Mouse (Mus musculus): ENCODE data around the gene Zfp637. TPM values are rescaled to one million over a fixed set of nuclear protein-coding genes. Genes with fewer than 3 reads are reported as not detected.
"Not testable (repeated sequence)": the region's sequence is repeated elsewhere in the genome, so short reads cannot be mapped to it uniquely, and the experiment has no call there.

Zfp637 gene
- polyA plus RNA-seq, 1 experiment from 2014 or later, result 139 TPM

DNA sequence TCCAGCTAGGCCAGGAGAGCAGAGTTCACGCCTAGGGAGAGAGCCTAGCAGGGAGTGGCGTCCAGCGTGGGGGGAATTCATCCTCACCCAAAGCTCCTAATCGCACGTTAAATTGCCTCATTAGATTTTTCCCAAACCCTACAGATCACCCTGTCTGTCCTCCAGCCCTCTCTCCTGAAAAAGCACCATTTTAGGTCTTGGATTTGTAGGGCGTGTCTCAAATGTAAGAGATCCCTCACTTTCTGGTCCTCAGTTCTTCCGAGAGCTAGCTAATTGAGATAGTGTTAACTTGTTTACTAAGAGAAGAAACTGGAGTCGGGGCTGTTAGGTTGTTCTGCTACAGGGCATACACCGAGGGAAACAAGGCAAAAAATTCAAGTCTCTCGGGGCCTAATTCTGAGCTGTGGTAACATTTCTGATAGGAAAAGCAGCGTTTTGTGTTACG is 553 bp downstream of the Zfp637 start:
- no peak for ATAC-seq (replicated peaks)
- Histone ChIP-seq H3K9me3 (no peaks in the 10 kb centered on the region), H3K36me3 (replicated peaks) (peaks cover 33% of the 10 kb centered on the region), H3K4me3 (peak overlapping the region; percentile 99), H3K27ac (peak overlapping the region; percentile 95), H3K4me1 (peaks cover 12% of the 10 kb centered on the region), H3K4me2 (peak overlapping the region; percentile 86), H3K27me3 (replicated peaks) (no peaks in the 10 kb centered on the region), H3K9ac (peak overlapping the region; percentile 100)
- 13% methylated on average over 12 of the region's 12 CpGs for WGBS

DNA sequence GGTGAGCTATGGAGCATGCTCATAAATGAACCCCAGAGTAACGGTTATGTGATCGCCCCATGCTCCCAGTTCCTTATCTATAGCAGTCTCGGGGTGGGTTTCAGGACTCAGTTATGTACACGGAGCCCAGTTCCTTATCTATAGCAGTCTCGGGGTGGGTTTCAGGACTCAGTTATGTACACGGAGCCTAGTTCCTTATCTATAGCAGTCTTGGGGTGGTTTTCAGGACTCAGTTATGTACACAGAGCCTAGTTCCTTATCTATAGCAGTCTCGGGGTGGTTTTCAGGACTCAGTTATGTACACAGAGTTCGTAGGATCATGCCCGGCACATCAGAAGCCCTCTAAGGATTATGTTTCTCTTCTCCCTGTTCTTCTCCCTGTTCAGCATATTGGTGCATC is 3.6 kb downstream of the Zfp637 start:
- Histone ChIP-seq H3K4me2 (no peak overlapping the region), H3K9ac (no peak overlapping the region), H3K9me3 (no peaks in the 10 kb centered on the region), H3K4me3 (no peak overlapping the region), H3K27me3 (replicated peaks) (no peaks in the 10 kb centered on the region), H3K4me1 (peaks cover 12% of the 10 kb centered on the region), H3K36me3 (replicated peaks) (peaks cover 57% of the 10 kb centered on the region), H3K27ac (no peak overlapping the region)
- WGBS, result 93% methylated on average over 9 of the region's 9 CpGs
- ATAC-seq (replicated peaks), result no peak

DNA sequence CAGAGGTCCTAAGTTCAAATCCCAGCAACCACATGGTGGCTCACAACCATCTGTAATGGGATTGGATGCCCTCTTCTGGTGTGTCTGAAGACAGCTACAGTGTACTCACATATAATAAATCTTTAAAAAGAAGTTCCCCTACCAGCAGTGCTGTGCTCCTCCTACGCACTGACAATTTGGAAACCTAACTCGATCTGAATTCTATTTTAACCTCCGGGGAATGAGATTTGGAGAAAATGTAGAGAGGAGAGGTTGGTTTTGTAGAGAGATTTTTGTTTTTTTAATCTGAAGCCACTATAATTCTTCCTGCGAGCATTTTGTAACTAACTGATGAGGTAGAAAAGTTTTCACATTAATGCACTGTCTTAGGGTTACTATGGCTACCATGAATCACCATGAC is 5.7 kb downstream of the Zfp637 start:
- not testable (repeated sequence) for H3K9me3 ChIP-seq; ATAC-seq (replicated peaks); H3K4me3 ChIP-seq; H3K27me3 ChIP-seq (replicated peaks); H3K27ac ChIP-seq; H3K4me1 ChIP-seq; H3K4me2 ChIP-seq; H3K9ac ChIP-seq
- peaks cover 57% of the 10 kb centered on the region for H3K36me3 ChIP-seq (replicated peaks)
- 91% methylated on average over 4 of the region's 4 CpGs for WGBS

DNA sequence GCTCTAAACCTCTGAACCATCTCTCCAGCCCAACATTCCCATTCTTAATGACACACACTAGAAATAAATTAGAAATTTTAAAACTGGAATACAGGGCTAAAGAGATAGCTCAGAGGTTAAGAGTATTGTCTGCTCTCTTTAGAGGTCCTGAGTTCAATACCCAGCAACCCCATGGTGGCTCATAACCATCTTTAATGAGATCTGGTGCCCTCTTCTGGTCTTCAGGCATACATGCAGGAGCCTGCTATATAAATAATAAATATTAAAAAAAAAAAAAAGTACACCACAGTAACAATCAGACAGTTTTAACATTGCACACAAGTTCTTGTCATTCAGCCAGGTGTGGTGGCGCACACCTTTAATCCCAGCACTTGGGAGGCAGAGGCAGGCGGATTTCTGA is 6.8 kb downstream of the Zfp637 start:
- H3K4me2 ChIP-seq, result no peak overlapping the region
- H3K27ac ChIP-seq, result no peak overlapping the region
- H3K9me3 ChIP-seq, result no peaks in the 10 kb centered on the region
- H3K9ac ChIP-seq, result no peak overlapping the region
- no peak for ATAC-seq (replicated peaks)
- H3K27me3 ChIP-seq (replicated peaks), result no peaks in the 10 kb centered on the region
- H3K36me3 ChIP-seq (replicated peaks), result peaks cover 57% of the 10 kb centered on the region
- 100% methylated on average over 2 of the region's 2 CpGs for WGBS
- H3K4me1 ChIP-seq, result no peaks in the 10 kb centered on the region
- H3K4me3 ChIP-seq, result no peak overlapping the region

DNA sequence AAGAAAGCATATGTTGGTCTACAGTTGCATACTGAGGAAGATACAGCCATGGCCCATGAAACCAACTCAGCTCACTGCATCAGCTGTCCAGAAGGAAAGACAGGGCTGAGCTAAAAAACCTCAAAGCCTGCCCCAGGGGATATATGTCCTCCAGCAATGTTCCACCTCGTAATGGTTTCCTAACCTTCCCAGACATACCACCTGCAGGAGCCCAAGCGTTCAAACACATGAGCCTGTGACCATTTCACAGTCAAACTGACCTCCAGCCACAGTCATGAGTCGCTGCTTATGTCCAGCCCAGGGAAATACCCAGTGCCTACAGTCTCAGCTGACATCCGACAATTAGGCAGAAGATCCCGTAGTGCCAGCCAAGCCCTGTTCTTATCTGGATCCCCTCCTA is 7.6 kb downstream of the Zfp637 start:
- H3K4me3 ChIP-seq, result no peak overlapping the region
- no peaks in the 10 kb centered on the region for H3K4me1 ChIP-seq
- H3K9me3 ChIP-seq, result no peaks in the 10 kb centered on the region
- no peaks in the 10 kb centered on the region for H3K27me3 ChIP-seq (replicated peaks)
- H3K4me2 ChIP-seq, result no peak overlapping the region
- H3K9ac ChIP-seq, result no peak overlapping the region
- 93% methylated on average over 5 of the region's 5 CpGs for WGBS
- no peak for ATAC-seq (replicated peaks)
- no peak overlapping the region for H3K27ac ChIP-seq
- H3K36me3 ChIP-seq (replicated peaks), result peaks cover 52% of the 10 kb centered on the region

DNA sequence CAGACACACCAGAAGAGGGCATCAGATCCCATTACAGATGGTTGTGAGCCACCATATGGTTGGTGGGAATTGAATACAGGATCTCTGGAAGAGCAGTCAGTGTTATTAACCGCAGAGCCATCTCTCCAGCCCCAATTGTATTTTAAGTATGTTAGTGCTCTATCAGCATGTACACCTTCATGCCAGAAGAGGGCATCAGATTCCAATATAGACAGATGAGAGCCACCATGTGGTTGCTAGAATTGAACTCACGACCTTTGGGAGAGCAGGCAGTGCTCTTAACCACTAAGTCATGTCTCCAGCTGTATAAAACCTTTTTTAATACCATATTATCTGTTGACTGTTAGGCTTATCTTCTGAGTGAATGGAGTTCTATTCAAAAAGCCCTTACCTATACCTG is 10.8 kb downstream of the Zfp637 start:
- Histone ChIP-seq H3K27me3 (replicated peaks) (no peaks in the 10 kb centered on the region), H3K36me3 (replicated peaks) (peaks cover 22% of the 10 kb centered on the region), H3K27ac (no peak overlapping the region), H3K4me1 (no peaks in the 10 kb centered on the region), H3K4me3 (no peak overlapping the region), H3K9me3 (no peaks in the 10 kb centered on the region), H3K9ac (no peak overlapping the region), H3K4me2 (no peak overlapping the region)
- 49% methylated on average over 2 of the region's 2 CpGs for WGBS
- ATAC-seq (replicated peaks), result no peak

DNA sequence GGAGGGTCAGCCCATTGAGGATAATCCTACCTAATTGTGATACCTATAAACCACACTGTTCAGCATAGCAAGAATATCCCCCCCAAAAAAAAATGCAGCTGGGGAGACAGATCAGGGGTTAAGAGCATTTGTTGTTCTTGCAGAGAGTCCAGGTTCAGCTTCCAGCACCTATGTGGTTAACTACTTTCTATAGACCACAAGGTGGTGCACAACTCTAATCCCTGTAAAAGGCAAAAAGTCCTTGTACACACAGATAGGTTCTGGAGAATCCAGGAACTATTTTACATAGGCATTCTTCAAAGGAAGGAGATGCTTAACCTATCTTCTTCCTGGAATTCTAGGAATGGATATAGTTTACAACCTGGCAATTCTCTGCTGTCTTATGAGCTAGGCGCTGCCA is 17.0 kb downstream of the Zfp637 start:
- 96% methylated on average over 1 of the region's 1 CpGs for WGBS
- Histone ChIP-seq H3K36me3 (replicated peaks) (no peaks in the 10 kb centered on the region), H3K27me3 (replicated peaks) (no peaks in the 10 kb centered on the region), H3K9me3 (no peaks in the 10 kb centered on the region), H3K27ac (no peak overlapping the region), H3K4me1 (no peaks in the 10 kb centered on the region), H3K4me3 (no peak overlapping the region), H3K4me2 (no peak overlapping the region), H3K9ac (no peak overlapping the region)
- no peak for ATAC-seq (replicated peaks)

DNA sequence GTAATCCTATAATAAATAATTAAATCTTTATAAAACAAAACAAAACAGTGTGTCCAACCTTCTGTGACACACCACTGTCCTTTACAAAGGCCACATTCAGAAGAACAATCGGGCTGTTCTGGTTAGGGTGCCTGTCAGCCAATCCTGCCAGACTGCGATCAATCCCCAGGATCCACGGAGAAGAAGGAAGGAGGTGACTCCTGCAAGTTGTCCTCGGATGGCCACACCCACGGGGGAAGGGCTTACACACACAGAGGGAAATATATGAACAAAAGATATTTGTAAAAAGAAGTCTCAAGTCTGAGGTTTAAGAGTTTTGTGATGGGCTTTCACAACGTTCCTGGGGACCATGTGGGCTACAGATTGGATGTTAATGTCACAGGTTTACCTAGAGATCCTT is 20.9 kb downstream of the Zfp637 start, which contains the start of gene Zfp239:
Zfp239 (plus strand) TSS at position 253 of the 400 bp plus-strand sequence.
- H3K27ac ChIP-seq, result no peak within 1 kb of the TSS
- peaks cover 8% of the 10 kb centered on the region for H3K4me1 ChIP-seq
- peak within 1 kb of the TSS; percentile 82 for H3K4me2 ChIP-seq
- no peaks in the 10 kb centered on the region for H3K36me3 ChIP-seq (replicated peaks)
- ATAC-seq (replicated peaks), result no peak
- no peaks in the 10 kb centered on the region for H3K9me3 ChIP-seq
- WGBS, result 69% methylated on average over 6 of the region's 6 CpGs
- peak within 1 kb of the TSS; percentile 81 for H3K9ac ChIP-seq
- peak within 1 kb of the TSS; percentile 80 for H3K4me3 ChIP-seq
- no peaks in the 10 kb centered on the region for H3K27me3 ChIP-seq (replicated peaks)

DNA sequence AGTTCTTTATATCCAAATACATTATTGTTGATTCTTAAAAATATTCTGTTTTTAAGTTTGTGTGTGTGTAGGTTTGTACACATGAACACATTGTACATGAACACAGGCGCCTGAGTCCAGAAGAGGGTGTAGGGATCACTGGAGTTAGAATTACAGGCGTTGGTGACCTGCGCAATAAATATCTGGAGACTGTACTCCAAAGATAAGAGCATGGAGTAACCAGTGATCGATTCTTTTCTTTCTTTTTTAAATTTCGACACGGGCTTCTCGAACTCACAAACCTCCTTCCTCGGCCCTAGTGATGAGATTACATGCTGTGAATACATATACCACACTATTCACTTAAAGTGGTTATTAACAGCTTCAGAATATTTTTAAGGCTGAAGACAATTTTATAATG is 21.5 kb downstream of the Zfp637 start:
- ATAC-seq (replicated peaks), result peak; percentile 22

DNA sequence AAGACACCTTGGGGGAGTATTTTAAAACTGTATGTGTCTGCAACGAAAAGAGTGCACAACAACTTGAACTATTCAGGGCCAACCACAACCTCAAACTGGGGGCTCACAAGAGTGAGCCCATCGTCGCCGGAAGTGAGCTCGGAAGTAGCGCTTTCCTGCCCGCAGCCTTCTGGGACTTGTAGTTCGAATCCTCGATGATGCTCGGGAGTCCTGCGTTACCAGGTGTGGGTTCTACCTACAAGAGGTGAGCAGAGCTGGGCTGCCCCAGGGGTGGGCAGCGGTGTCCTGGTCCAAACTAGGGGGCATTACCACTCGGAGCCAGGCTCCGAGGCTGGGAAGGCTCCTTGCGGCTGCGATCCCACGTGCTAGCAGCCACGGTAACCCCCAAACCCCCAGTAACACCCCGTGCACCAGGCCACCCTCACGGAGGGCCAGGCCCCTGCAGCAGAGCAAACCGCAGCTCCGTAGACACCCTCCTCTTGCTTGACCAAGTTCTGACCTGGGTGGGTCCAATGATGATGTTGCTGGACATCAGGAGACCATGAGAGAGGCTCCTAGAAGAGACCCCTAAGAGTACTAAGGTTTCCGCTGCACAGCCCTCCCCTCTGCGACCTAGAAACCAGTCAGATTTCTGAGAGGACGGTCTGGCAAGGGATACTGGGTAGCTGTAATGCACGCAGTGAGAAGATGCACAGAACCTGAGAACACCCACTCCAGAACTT is 22.1 kb downstream of the Zfp637 start:
- H3K27me3 ChIP-seq (replicated peaks), result no peaks in the 10 kb centered on the region
- H3K4me3 ChIP-seq, result peak overlapping the region; percentile 80
- peak; percentile 96 for ATAC-seq (replicated peaks)
- H3K27ac ChIP-seq, result peak overlapping the region; percentile 55; the same call in 1 of the 2 replicates
- H3K4me1 ChIP-seq, result peaks cover 8% of the 10 kb centered on the region
- 3% methylated on average over 26 of the region's 26 CpGs for WGBS
- peak overlapping the region; percentile 82 for H3K4me2 ChIP-seq
- H3K36me3 ChIP-seq (replicated peaks), result no peaks in the 10 kb centered on the region
- H3K9ac ChIP-seq, result peak overlapping the region; percentile 81
- no peaks in the 10 kb centered on the region for H3K9me3 ChIP-seq

More for the DNA sequence above, 21.5 kb downstream of the Zfp637 start:
- Histone ChIP-seq H3K9ac (no peak overlapping the region), H3K27ac (no peak overlapping the region), H3K27me3 (replicated peaks) (no peaks in the 10 kb centered on the region), H3K36me3 (replicated peaks) (no peaks in the 10 kb centered on the region), H3K4me2 (peak overlapping the region; percentile 82), H3K9me3 (no peaks in the 10 kb centered on the region), H3K4me1 (peaks cover 8% of the 10 kb centered on the region), H3K4me3 (peak overlapping the region; percentile 80)
- WGBS, result 79% methylated on average over 8 of the region's 8 CpGs

DNA sequence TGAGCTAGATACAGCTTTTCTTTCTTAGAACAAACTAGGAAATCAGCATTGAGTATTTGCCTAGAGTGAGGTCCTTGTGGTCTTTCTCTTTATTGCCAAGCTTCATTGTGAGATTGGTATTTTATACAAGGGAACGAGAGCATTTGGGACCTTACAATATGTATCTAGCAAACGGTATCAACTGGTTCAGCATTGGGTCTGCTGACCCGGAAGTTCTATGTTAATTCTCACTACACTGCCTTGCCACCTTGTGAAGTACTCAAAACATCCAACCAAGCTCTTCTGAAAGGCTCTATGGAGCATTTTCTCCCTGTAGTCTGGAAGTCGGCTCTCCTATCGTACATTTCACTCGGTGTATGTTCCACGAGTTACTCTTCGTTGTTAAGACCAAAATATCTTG is 22.8 kb downstream of the Zfp637 start:
- H3K4me2 ChIP-seq, result peak overlapping the region; percentile 82
- WGBS, result 95% methylated on average over 8 of the region's 8 CpGs
- H3K9me3 ChIP-seq, result no peaks in the 10 kb centered on the region
- no peak for ATAC-seq (replicated peaks)
- no peaks in the 10 kb centered on the region for H3K27me3 ChIP-seq (replicated peaks)
- H3K36me3 ChIP-seq (replicated peaks), result no peaks in the 10 kb centered on the region
- H3K4me3 ChIP-seq, result peak overlapping the region; percentile 80
- peaks cover 8% of the 10 kb centered on the region for H3K4me1 ChIP-seq
- no peak overlapping the region; the same call in 1 of the 2 replicates for H3K9ac ChIP-seq
- no peak overlapping the region for H3K27ac ChIP-seq

DNA sequence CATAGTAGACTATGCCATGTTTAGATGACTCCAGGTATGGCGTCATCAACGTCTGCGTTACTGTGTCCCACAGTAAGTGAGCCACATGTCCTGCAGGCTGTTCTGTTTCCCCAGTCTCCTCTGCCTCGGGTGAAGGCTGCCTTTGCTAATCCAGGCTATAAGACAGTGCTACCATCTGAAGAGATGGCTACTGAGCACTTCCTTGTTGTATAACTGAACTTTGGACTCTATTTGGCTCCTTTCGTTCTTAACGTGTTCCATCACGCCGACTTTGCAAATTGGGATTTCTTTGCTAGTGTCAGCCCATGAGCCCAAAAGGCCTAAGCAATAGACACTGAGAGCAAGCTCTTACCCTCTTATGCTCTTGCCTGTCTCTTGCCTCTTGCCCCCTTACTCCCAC is 27.2 kb downstream of the Zfp637 start:
- Histone ChIP-seq H3K36me3 (replicated peaks) (0 out of 2 replicates have a peak, but pooled peaks cover 3% of the 10 kb centered on the region), H3K4me2 (no peak overlapping the region), H3K27me3 (replicated peaks) (no peaks in the 10 kb centered on the region), H3K4me3 (no peak overlapping the region), H3K9me3 (no peaks in the 10 kb centered on the region), H3K9ac (no peak overlapping the region), H3K4me1 (peaks cover 8% of the 10 kb centered on the region), H3K27ac (no peak overlapping the region)
- WGBS, result 94% methylated on average over 8 of the region's 8 CpGs
- ATAC-seq (replicated peaks), result no peak

DNA sequence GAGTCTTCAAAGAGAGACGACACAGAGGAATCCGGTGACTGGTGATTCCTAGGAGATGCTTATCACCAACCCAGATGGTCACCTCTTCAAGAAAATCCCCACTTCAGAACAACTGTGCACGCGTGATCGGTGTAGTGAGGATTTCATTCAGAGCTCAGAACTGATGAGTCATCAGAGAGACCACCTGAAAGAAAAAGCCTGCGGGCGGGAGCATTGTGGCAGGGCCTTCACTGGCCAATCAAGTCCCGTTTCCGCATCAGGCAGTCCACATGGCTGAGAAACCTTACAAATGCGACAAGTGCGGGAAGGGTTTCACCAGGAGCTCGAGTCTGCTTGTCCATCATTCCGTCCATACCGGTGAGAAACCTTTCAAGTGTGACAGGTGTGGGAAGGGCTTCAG is 30.1 kb downstream of the Zfp637 start:
- H3K4me3 ChIP-seq, result no peak overlapping the region
- H3K36me3 ChIP-seq (replicated peaks), result 0 out of 2 replicates have a peak, but pooled peaks cover 3% of the 10 kb centered on the region
- no peak overlapping the region for H3K9ac ChIP-seq
- H3K4me1 ChIP-seq, result no peaks in the 10 kb centered on the region
- no peak for ATAC-seq (replicated peaks)
- H3K9me3 ChIP-seq, result no peaks in the 10 kb centered on the region
- whole genome bisulfite sequencing, result 87% methylated on average over 14 of the region's 14 CpGs
- no peak overlapping the region for H3K4me2 ChIP-seq
- H3K27me3 ChIP-seq (replicated peaks), result no peaks in the 10 kb centered on the region
- H3K27ac ChIP-seq, result no peak overlapping the region

Data from midbrain, embryonic 15.5 days (tissue).